Mouse (Mus musculus) gastrocnemius, postnatal 14 days (tissue): Measurements from ENCODE around the gene Eef1akmt2. TPM values are rescaled to one million over a fixed set of nuclear protein-coding genes. Genes with fewer than 3 reads are reported as not detected.
A peak's percentile ranks its signal among the peaks of the same experiment; 100 is the strongest.

Experiments used
- DNase-seq: peaks from one replicate; pipeline ENCODE4 v3.0.0; 2021; ENCODE audit warnings: mixed read lengths
- intact Hi-C: fragments of 180-260 bp; cut with DNase I; formaldehyde crosslinking; loops from one replicate; pipeline ENCODE4 v1.15.1; 2025; ENCODE audit warnings: low total_unique reads
- total RNA-seq, 2 experiments: library from RNA; stranded (reverse); gene quantifications; 2 replicates each; pipeline ENCODE4 v1.2.3; 2021

Eef1akmt2 gene
- total RNA-seq, 2 experiments from 2014 or later: 7.5 to 7.8 TPM

- no peak for DNase-seq
- intact Hi-C loops: no loop called here
Observed at GRCm38 (mm10) chr7:132880276-132880675, 27.8 kb upstream of the Eef1akmt2 start.

- intact Hi-C loops: no loop called here
- no peak for DNase-seq
Observed at GRCm38 (mm10) chr7:132875391-132876086, 23.1 kb upstream of the Eef1akmt2 start.

DNA sequence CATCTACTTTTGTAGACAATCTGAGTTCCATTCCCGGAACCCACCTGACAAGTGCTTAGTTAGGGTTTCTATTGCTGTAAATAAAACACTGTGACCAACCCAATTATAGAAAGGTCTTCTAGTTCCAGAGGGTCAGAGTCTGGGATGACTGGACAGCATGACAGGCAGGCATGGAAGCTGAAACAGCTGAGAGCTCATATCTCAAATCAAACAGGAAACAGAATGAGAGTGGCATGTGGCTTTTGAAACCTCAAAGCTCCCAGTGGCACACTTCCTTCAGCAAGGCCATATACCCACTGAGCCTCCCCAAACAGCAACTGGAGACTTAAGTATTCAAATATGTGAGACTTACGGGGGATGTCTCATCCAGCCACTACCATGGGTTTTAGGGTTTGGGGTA is 20.6 kb upstream of the Eef1akmt2 start:
- no peak for DNase-seq
- intact Hi-C loops: no loop called here

- no peak for DNase-seq
- intact Hi-C loops: loop anchor here (10.0 kb wide), 1 partner anchor 138 kb away; no protein-coding TSS in a partner anchor
Observed at GRCm38 (mm10) chr7:132866316-132866715, 13.8 kb upstream of the Eef1akmt2 start.

GRCm38 (mm10) chr7:132859042-132859958 is 6.8 kb upstream of the Eef1akmt2 start, which contains the start of gene Abraxas2:
Abraxas2 (plus strand) TSS chr7:132859225.
- intact Hi-C loops: no loop called here
- peak; percentile 91 for DNase-seq

DNA sequence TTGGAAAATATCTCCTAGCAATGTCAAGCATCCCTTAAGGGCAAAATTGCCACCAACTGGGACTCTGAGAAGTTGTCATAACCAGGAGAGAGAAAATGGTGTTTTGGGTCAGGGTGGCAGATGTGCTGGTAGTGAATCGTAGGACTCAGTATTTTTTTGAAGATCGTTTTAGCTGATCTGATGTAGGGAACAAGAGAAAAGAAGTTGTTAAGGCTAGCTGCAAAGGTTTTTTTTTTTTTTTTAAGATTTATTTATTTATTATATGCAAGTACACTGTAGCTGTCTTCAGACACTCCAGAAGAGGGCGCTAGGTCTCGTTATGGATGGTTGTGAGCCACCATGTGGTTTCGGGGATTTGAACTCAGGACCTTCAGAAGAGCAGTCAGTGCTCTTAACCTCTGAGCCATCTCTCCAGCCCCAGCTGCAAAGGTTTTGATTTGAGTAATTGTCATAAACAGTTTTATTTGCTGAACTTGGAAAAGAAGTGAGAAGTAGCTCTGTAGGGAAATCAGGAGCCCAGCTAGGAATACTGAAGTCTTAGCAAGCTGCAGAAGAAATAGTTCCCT is 5.7 kb upstream of the Eef1akmt2 start:
- no peak for DNase-seq
- intact Hi-C loops: no loop called here

DNA sequence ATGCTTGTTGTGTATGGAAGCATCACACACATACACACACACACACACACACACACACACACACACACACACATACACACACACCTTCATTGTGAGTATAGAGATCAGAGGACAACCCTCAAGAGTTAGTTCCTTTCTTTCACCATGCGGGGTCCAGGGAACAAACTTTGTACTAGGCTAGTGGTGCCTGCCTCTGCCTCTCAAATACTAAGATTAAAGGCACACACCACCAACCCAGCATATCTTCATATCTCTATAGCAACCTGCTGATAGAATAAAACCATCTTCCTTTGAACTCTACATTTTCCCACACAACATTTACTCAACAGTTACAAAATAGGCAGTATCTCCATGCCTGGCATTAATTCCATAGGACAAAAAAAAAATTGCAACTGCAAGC is 3.6 kb upstream of the Eef1akmt2 start:
- DNase-seq: no peak
- intact Hi-C loops: no loop called here

GRCm38 (mm10) chr7:132853946-132854345 is 1.5 kb upstream of the Eef1akmt2 start:
- intact Hi-C loops: no loop called here
- no peak for DNase-seq

DNA sequence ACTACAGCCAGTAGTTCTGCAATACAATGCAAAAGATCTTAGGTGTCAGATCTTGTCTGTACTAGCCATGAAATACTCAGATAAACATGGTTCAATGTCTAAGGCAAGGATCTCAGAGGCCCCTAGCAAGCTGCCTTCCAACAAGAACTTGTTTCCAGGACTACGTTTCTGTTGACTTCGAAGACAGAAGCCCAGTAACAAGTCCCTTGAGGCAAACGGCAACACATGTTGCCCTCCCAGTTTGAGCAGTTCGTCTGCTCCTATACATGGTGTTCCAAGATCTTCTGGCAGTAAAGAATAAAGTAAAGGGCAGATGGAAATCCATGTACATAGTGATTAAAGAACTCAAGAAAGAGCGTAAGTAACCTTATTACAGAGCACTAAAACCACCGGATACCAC is 888 bp upstream of the Eef1akmt2 start:
- intact Hi-C loops: no loop called here
- no peak for DNase-seq

GRCm38 (mm10) chr7:132843152-132843551 is 9.3 kb downstream of the Eef1akmt2 start:
- no peak for DNase-seq
- intact Hi-C loops: no loop called here

GRCm38 (mm10) chr7:132842455-132842854 is 10.0 kb downstream of the Eef1akmt2 start:
- intact Hi-C loops: no loop called here
- DNase-seq: no peak

DNA sequence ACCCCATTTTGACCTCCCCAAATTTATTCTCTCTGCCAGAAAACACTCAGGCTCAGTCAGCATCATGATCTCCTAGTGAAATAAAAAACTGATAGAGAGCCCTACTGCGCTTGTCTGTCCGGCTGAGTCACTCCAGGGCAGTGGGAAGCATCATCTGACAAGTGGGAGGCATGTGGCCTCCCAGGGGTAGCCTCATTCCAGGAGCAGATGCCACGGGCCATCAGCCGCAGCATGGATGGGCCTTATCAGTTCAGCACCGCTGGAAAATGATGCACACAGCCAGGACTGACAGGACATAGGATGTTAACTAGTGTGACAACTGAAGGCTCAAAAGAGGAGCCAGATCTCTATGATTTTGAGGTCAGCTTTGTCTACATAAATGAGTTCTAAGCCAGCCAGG is 11.2 kb downstream of the Eef1akmt2 start:
- intact Hi-C loops: no loop called here
- DNase-seq: no peak

- intact Hi-C loops: no loop called here
- no peak for DNase-seq
Observed at GRCm38 (mm10) chr7:132830955-132831354, 21.5 kb downstream of the Eef1akmt2 start.

DNA sequence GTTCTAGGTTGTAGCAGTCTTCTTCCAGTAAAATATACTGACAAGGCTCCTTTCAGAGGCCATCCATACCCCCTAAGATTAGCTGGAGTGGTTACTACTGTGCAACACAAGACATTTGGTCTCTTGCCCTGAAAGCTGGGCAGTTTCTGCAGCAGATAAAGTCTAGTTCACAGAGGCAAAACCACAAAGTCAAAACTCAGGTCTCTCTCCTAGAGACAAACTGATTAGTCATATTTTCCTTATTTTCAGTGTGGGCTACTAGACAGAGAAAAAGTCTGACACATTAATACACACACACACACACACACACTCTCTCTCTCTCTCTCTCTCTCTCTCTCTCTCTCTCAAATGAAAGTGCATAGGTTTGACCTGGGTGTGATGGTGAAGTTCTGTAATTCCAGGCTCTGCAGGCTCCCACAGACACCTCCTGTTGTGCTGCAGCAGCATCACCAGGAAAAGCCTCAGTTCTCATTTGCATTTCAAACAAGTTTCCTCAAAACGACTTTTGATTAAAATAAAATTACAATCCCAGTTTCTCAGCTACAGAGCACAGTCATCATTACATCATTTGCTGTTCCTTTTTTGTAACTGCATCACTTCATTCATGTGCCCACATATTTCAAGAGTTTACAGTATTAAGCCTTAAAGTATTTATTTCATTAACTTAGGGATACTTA is 28.0 kb downstream of the Eef1akmt2 start:
- no peak for DNase-seq
- intact Hi-C loops: no loop called here

GRCm38 (mm10) chr7:132823832-132824231 is 28.6 kb downstream of the Eef1akmt2 start:
- DNase-seq: no peak
- intact Hi-C loops: no loop called here

GRCm38 (mm10) chr7:132820692-132821091 is 31.8 kb downstream of the Eef1akmt2 start:
- intact Hi-C loops: no loop called here
- DNase-seq: no peak

DNA sequence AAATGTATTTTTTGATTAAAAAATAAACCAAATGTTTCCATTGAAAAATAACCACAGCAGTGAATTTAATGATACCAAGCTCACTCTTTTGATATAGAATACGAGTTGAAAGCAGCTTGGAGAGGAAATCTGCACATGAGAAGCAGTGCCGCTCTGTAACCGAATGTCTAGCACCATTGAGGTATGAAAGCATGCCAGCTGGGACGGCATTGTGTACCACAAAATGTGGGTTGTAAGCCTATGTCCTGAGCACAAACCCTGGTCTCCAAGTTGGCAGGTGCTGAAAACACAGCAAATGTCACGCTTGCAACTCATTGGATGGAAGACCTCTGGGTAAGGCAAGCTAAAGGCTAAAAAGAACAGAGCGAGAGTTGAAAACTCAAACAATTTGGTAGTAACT is 35.4 kb downstream of the Eef1akmt2 start:
- DNase-seq: no peak
- intact Hi-C loops: loop anchor here (10.0 kb wide), 1 partner anchor 188 kb away; no protein-coding TSS in a partner anchor

- DNase-seq: no peak
- intact Hi-C loops: loop anchor here (10.0 kb wide), 1 partner anchor 188 kb away; no protein-coding TSS in a partner anchor
Observed at GRCm38 (mm10) chr7:132816528-132816927, 35.9 kb downstream of the Eef1akmt2 start.

GRCm38 (mm10) chr7:132815081-132815480 is 37.4 kb downstream of the Eef1akmt2 start:
- no peak for DNase-seq
- intact Hi-C loops: loop anchor here (2.0 to 10.0 kb wide), 2 partner anchors 158 to 190 kb away; no protein-coding TSS in a partner anchor

GRCm38 (mm10) chr7:132814089-132814450 is 38.4 kb downstream of the Eef1akmt2 start:
- intact Hi-C loops: loop anchor here (2.0 to 10.0 kb wide), 3 partner anchors 77 to 191 kb away; no protein-coding TSS in a partner anchor
- no peak for DNase-seq
